Mouse (Mus musculus) heart, adult 2 months (tissue): ENCODE data around the gene 4833423E24Rik.

Experiments used
- EP300 ChIP-seq: fragments of 200-500 bp; IDR thresholded peaks from 2 replicates; pipeline ENCODE4 v1.6.1; 2011; ENCODE audit warnings: low read depth, low read length, control low read depth; ENCODE audit not compliant: insufficient read depth
- POLR2A ChIP-seq: fragments of 200-500 bp; IDR thresholded peaks from 2 replicates; pipeline ENCODE4 v1.6.1; 2011; ENCODE audit warnings: mild to moderate bottlenecking, low read depth, low read length, control low read depth; ENCODE audit not compliant: insufficient read depth

DNA sequence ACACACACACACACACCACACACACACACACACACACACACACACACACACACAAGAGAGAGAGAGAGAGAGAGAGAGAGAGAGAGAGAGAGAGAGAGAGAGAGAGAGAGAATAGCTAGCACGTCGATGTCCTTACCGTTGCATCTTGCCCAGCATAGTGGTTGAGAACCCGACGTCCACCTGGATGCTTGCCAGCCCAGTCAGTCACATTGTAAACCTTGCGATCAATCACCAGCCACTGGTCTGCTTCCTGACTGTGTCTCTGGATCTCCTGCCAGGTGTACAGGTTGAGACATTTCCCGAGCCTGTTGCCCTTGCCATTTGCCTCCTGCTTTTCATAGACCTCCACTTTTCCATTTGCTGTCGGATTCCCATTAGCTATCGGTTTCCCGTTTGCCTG, 532 bp downstream of the 4833423E24Rik start:
- TF ChIP-seq POLR2A: no peak
- no peak for TF ChIP-seq EP300
